Mouse (Mus musculus): ENCODE measurements around the gene Got1.
"Not testable (repeated sequence)": the region's sequence is repeated elsewhere in the genome, so short reads cannot be mapped to it uniquely, and the experiment has no call there.

The Got1 gene

GRCm38 (mm10) chr19:43521362-43521761 is 3.0 kb downstream of the Got1 start:
- DNase-seq (ENCODE audit: low spot score), result no peak

GRCm38 (mm10) chr19:43520402-43520801 is 4.0 kb downstream of the Got1 start:
- DNase-seq (ENCODE audit: low spot score), result no peak

GRCm38 (mm10) chr19:43519226-43519625 is 5.2 kb downstream of the Got1 start:
- DNase-seq (ENCODE audit: low spot score), result no peak

- no peak for DNase-seq (ENCODE audit: low spot score)
Measured at GRCm38 (mm10) chr19:43518261-43518660, 6.1 kb downstream of the Got1 start.

GRCm38 (mm10) chr19:43517808-43518207 is 6.6 kb downstream of the Got1 start:
- DNase-seq (ENCODE audit: low spot score), result no peak

GRCm38 (mm10) chr19:43517320-43517719 is 7.1 kb downstream of the Got1 start:
- no peak for DNase-seq (ENCODE audit: low spot score)

GRCm38 (mm10) chr19:43516397-43517035 is 7.9 kb downstream of the Got1 start:
- no peak for DNase-seq (ENCODE audit: low spot score)

GRCm38 (mm10) chr19:43515668-43516396 is 8.6 kb downstream of the Got1 start:
- no peak for DNase-seq (ENCODE audit: low spot score)

- no peak for DNase-seq (ENCODE audit: low spot score)
Measured at GRCm38 (mm10) chr19:43513874-43514273, 10.5 kb downstream of the Got1 start.

- no peak for DNase-seq (ENCODE audit: low spot score)
Measured at GRCm38 (mm10) chr19:43511621-43512620, 12.5 kb downstream of the Got1 start.

GRCm38 (mm10) chr19:43510436-43511220 is 13.8 kb downstream of the Got1 start:
- DNase-seq (ENCODE audit: low spot score), result no peak

- no peak for DNase-seq (ENCODE audit: low spot score)
Measured at GRCm38 (mm10) chr19:43505441-43505840, 19.0 kb downstream of the Got1 start.

GRCm38 (mm10) chr19:43503593-43503992 is 20.8 kb downstream of the Got1 start:
- not testable (repeated sequence) for DNase-seq (ENCODE audit: low spot score)

GRCm38 (mm10) chr19:43502630-43503029 is 21.8 kb downstream of the Got1 start:
- DNase-seq (ENCODE audit: low spot score), result no peak

GRCm38 (mm10) chr19:43498874-43499273 is 25.5 kb downstream of the Got1 start:
- DNase-seq (ENCODE audit: low spot score), result no peak

GRCm38 (mm10) chr19:43497440-43497839 is 27.0 kb downstream of the Got1 start:
- no peak for DNase-seq (ENCODE audit: low spot score)

GRCm38 (mm10) chr19:43495846-43496245 is 28.6 kb downstream of the Got1 start:
- peak; percentile 72 for DNase-seq (ENCODE audit: low spot score)

GRCm38 (mm10) chr19:43494914-43495313 is 29.5 kb downstream of the Got1 start:
- no peak for DNase-seq (ENCODE audit: low spot score)

- DNase-seq (ENCODE audit: low spot score), result no peak
Measured at GRCm38 (mm10) chr19:43493878-43494277, 30.5 kb downstream of the Got1 start.

GRCm38 (mm10) chr19:43493316-43493715 is 31.1 kb downstream of the Got1 start:
- not testable (repeated sequence) for DNase-seq (ENCODE audit: low spot score)

- peak; percentile 63 for DNase-seq (ENCODE audit: low spot score)
Measured at GRCm38 (mm10) chr19:43487429-43487828, 37.0 kb downstream of the Got1 start.

GRCm38 (mm10) chr19:43480512-43480911 is 43.9 kb downstream of the Got1 start:
- DNase-seq (ENCODE audit: low spot score), result no peak
